Mouse (Mus musculus) T-helper 1 cell (primary cell): ENCODE measurements at regions not wholly inside any gene's neighbourhood (a gene's known extent, or its start where the extent isn't known, plus 50 kb on each side); places are given as distances from the start of the nearest gene placed in this dataset.

ENCODE experiments used
- in situ Hi-C: fragments of 300-600 bp; cut with MboI, MseI; formaldehyde crosslinking; loops from one replicate; pipeline ENCODE4 v1.15.1; 2025; ENCODE audit warnings: high pct_unique_total_duplicates

DNA sequence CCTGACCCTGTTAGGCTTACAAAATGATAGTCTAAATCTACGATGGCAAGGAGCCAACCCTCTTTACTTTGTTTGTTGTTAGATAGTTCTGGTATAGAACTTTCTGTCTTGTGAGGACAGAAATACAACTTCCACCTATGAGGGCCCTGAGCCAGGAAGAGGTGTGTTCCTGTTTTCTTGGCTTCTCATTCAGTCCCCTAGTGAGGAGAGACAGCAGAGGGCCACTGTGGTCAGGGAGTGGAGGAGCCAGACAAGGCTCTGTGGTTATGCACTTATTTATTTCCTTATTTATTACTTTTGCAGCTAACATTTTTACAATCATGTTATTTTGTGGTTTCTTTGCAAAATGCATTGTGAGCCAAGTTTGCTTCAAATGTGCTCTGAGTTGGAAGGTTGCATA lies 202.9 kb upstream of the Tprg start:
- in situ Hi-C loops = no loop called here

- in situ Hi-C loops = no loop called here
These were observed 198.6 kb upstream of the Tprg start for GRCm38 (mm10) chr16:25087741-25088648.

- in situ Hi-C loops = no loop called here
These were observed 198.0 kb upstream of the Tprg start for GRCm38 (mm10) chr16:25088649-25089019.

DNA sequence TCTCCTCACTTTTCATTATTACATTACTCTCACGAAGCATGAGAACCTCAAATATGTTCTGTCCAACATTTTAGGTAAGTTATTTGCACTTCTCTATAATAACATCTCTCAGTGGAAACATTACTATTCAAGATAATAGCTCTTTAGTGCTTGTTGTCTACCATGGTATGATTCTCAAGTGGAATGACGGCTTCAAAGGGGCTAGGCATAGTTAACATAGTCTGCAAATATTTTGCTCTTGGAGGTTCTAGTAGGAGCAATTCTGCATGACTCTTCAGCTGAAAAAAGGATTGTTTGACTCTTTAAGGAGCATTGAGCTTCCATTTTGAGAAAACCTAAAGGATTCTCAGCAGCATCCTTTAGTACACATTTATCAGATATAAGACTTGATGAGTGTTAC lies 182.5 kb upstream of the Tprg start:
- in situ Hi-C loops = no loop called here

DNA sequence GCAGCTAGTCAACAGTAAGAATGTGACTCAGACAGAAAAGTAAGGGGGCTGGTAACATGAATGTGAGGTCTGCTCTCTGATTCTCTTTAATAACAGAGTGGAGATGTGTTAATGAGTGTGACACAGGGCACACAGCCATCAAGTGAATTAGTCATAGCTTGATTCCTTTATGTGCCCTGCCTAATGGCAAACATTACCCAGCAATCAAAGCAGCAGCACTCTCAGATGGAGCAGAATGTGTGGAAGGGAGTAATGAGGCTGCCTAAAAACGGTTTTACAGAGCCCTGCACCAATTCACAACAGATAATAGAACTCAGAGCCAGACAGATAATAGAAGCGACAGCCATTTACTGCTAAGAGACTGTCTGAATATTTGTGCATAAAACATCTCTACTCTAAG lies 182.0 kb upstream of the Tprg start:
- in situ Hi-C loops = no loop called here

- in situ Hi-C loops = no loop called here
These were observed 146.5 kb upstream of the Tprg start for GRCm38 (mm10) chr16:25140164-25140563.

DNA sequence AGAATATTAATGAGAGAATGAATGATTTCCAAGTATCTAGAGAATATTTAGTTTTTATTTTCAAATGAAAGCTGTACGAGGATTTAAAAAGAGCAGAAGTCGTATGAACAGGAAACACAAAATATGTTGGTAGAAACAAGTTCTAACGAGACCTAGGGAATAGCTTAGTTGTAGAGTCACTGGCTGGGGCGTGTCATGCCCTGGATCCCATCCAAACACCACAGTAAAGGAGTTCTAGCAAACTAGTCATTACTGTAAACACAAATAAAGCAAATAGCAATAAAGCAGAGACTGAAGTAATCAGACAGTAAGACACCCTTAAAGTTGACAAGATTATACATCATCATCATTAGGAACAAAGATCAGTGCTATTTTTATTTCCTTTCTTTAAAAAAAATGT lies 139.1 kb upstream of the Tprg start:
- in situ Hi-C loops = no loop called here

- in situ Hi-C loops = no loop called here
These were observed 137.4 kb upstream of the Tprg start for GRCm38 (mm10) chr16:25149186-25149585.

DNA sequence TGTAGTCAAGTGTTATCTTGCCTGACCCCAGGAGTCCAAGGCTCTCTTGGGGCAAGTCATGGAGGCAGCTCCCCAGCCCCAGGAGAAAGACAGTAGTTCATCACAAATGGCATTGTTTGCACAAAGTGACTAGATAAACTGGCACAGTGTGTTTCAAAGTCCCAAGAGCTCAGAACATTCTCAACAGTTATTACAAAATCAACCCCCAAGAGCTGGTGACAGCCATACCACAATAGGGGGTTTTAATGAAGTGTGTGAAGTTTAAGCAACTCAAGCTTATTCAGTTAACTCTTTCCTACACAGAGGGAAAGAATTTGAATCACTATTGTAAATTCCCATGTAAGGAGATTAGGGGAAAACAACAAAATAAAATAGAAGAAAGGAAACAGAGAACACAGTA lies 109.7 kb upstream of the Tprg start:
- in situ Hi-C loops = no loop called here

DNA sequence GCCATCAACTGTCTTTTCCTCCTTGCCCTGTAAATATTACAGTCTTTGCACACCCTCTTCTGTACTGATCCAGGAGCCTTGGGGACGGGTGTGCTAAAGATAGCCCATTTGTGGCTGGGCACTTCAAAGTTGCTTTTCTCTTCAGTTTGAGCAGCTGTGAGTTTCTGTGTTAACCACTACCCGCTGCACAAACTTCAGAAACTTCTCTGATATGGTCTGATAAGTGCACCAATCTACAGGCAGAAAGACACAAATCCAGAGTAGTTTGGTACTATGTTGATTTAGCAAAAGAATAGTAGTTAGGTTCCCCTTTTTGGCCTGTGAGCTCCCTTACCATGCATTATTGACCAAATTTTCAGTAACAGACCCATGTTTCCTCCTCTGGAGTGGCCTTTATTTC lies 108.6 kb upstream of the Tprg start:
- in situ Hi-C loops = no loop called here

GRCm38 (mm10) chr16:25181939-25182338 lies 104.7 kb upstream of the Tprg start:
- in situ Hi-C loops = no loop called here

DNA sequence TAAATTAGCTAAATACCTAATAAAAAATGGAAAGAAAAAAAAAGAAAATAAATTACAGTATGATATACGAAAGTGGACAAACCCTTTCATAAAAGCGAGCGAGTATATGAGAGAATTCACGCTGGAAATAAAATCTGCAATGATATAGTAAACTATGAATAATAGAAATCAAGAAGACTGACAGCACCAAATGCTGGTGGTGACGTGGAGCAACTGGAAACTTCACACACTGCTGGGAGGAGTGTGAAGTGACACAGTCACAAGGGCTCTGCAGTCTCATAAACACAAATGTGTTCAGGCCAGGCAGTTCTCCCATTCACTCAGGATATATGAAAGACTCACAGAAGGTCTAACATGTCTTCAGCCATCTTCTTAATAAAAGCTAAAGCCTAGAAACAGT lies 89.5 kb upstream of the Tprg start:
- in situ Hi-C loops = no loop called here

- in situ Hi-C loops = no loop called here
These were observed 87.8 kb upstream of the Tprg start for GRCm38 (mm10) chr16:25198844-25199243.

DNA sequence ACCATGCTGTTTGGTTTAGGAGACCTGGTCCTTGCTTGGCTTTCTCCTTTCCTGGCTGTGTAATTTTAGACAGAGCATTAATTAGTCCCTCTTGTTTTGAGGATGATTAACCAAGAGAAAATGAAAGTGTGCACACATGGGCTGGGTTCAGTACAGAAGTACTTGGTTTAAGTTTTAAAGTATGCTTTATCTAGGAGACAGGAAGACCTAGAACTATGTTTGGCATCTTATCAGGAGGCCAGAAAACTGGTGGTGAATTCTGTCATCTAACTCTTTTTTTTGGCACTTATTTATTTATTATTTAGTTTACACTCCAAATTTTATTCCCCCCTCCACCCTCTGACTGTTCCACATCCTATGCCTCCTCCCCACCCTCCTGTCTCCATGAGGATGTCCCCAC lies 86.6 kb upstream of the Tprg start:
- in situ Hi-C loops = no loop called here

DNA sequence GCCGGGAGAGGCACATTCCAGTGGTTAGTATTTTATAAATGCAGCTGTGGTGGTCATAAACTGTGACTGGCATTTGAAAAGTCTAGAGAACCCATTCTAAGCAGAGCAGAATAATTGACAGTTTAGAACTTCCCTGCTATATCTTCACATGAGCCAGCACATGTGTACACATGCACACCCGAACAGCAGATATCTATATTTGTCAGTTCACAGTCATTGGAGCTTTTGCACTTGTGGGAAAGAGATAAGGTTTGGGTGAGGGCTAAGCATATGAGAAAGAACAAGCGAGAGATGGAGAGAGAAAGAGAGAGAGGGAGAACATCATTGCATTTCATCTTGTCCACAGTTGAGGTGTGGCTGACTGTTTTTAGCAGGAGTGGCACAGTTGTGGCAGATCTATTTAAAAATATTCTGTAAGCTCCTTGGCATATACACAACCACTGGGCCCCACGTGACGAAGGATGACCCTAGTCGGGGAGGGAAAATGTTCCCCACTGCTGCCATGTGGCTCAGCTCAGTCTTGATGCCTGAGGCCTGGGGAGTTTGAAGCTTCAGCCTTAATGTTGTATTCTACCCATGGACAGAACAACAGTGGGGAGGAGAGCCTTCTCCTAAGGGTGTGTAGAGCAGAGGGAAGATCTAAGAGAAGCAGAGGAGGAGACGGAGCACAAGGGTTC lies 85.4 kb upstream of the Tprg start:
- in situ Hi-C loops = no loop called here

- in situ Hi-C loops = no loop called here
These were observed 73.4 kb upstream of the Tprg start for GRCm38 (mm10) chr16:25213250-25213649.

DNA sequence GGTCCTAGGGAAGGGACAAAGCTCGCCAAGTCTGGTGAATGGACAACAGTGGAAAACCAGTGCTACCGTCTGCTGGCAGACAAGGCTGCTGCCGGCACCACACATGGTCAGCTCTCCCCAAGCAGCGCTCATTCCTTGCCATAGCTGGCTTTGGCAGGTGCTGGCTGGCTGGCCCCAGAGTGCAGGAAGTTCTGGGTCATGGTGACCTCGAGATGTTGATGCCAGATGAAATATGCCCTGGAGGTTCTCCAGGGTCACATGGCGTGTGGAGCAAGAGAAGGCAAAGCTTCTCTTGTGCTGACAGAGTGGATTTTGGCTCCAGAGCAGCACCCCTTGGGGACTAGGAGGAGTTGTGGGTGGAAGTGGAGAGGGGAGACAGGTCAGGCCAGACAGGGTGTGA lies 66.1 kb upstream of the Tprg start:
- in situ Hi-C loops = no loop called here

- in situ Hi-C loops = no loop called here
These were observed 61.8 kb upstream of the Tprg start for GRCm38 (mm10) chr16:25224801-25225200.
